Mouse (Mus musculus) cortical plate, adult 2 months (tissue): ENCODE measurements around the gene Cd93.

ENCODE experiments used
- CTCF ChIP-seq: fragments of 200-500 bp; IDR thresholded peaks from 2 replicates; pipeline ENCODE4 v1.5.1; 2011; ENCODE audit warnings: mild to moderate bottlenecking, control low read depth, low read length; ENCODE audit not compliant: insufficient read depth; ENCODE audit errors: extremely low read depth
- POLR2A ChIP-seq: fragments of 200-500 bp; IDR thresholded peaks from 2 replicates; pipeline ENCODE4 v1.6.1; 2011; ENCODE audit warnings: mild to moderate bottlenecking, low read length, control low read depth; ENCODE audit not compliant: insufficient read depth; ENCODE audit errors: extremely low read depth

DNA sequence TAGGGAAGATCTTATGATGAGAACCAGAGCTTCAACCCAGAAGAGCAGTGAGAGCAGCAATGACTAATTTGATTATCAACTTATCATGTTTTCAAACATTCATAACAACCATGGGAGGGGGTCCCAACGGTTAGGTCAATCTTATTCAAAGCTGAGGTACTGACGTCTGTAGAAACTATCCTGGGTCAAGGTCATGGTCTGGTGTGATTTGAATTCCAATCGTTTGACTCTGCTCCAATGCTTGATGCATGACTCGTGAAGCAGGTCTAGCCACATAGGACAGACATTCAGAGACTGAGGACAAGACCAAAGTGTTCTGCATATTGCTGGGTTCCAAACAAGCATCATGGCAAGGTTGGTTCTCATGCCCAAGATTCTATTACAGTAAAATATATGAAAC, 33.2 kb upstream of the Cd93 start:
- TF ChIP-seq CTCF (no peak), POLR2A (no peak)
